Mouse (Mus musculus) ES-Bruce4 (cell line): Measurements from ENCODE around the gene Dnajc13.

ENCODE experiments used
- CTCF ChIP-seq: IDR thresholded peaks from one replicate; pipeline ENCODE4 v1.8.1; 2011; ENCODE audit warnings: low read depth, low read length
- EP300 ChIP-seq: IDR thresholded peaks from 2 replicates; pipeline ENCODE4 v1.6.1; 2011; ENCODE audit warnings: low read depth, low read length; ENCODE audit not compliant: insufficient read depth
- POLR2A ChIP-seq: IDR thresholded peaks from one replicate; pipeline ENCODE4 v1.8.1; 2011; ENCODE audit warnings: low read length; ENCODE audit not compliant: insufficient read depth

DNA sequence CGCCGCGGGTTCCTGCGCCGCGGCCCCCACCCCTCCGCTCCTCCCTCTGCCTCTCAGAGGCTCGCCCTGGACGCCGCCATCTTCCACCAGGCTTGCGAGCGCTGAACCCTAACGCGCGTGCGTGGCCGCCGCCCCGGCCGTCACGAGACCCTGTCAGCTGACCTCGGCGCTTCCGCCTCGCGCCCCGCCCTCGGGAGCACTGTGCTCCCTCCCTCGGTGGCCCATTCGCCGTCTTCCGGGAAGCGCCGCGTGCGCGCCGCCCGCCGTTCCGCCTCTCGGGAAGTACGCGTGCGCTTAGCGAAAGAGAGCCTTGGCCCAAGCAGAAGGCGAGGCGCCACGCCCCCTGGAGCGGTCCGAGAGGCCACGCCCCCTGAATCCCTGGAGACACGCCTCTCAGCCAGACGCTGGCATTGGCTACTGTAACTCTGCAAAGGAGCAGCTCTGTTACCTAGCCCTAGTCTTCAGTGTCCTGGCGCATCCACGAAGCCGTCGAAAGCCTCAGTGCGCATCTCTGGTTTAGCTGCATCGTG lies at the start of gene Dnajc13:
- TF ChIP-seq CTCF = no peak
- peak; percentile 83 for TF ChIP-seq POLR2A
- TF ChIP-seq EP300 = no peak
